Mouse (Mus musculus) left cerebral cortex, postnatal 4 days (tissue): ENCODE measurements around the gene Trmt61a. TPM values are rescaled to one million over a fixed set of nuclear protein-coding genes. Genes with fewer than 3 reads are reported as not detected.
"Not testable (repeated sequence)": the region's sequence is repeated elsewhere in the genome, so short reads cannot be mapped to it uniquely, and the experiment has no call there.

Experiments used
- DNase-seq: peaks from one replicate; pipeline ENCODE4 v3.0.0-alpha.2; 2022
- intact Hi-C: fragments of 180-260 bp; cut with DNase I; formaldehyde crosslinking; loops from one replicate; pipeline ENCODE4 v1.15.1; 2025
- total RNA-seq, 2 experiments: library from RNA; stranded (reverse); gene quantifications; 2 replicates each; pipeline ENCODE4 v1.2.3; 2021

The Trmt61a gene
- 10 to 100 TPM; 21.3 to 22.0 TPM for total RNA-seq

DNA sequence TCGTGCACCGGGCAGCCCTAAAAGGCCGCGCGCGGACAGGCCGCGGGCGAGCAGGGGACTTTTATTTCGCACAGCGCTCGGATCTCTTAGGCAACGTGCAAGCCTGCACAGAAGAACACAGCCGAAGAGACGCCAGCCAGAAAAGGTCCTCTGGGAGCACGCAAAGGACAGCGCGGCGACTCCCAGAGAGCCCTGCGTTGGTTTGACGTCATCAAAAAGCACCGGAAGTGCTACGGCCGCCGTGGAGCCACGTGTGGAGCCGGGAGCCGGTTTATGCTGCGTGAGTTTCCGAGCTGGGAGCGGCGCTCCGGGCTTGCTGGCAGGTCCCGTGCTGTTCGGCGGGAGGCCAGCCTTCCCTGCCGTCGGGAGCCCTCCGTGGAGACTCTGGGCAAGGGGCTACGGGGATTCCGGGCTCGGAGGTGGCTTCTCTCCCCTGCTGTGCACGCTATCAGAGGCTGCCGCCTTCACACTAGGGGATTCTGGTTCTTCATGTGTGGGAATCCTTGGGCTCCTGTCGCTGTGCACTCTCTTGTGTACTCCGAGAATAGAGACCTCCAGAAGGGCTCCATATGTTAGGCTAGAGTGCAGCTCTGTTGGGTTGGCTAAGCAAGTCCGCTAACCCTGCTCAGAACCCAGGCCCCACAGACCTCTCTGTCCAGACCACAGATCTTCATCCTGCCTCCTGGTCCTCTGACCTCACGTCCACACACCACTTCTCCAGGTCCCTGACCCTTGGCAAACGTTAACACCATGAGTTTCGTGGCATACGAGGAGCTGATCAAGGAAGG is at the start of gene Trmt61a:
Trmt61a (plus strand) TSS at position 224 of the 788 bp plus-strand sequence.
- peak; percentile 93 for DNase-seq
- intact Hi-C loops, result no loop called here

- DNase-seq, result peak; percentile 74
- intact Hi-C loops, result no loop called here
Measured at GRCm38 (mm10) chr12:111648061-111648645, 29.8 kb upstream of the Trmt61a start.

DNA sequence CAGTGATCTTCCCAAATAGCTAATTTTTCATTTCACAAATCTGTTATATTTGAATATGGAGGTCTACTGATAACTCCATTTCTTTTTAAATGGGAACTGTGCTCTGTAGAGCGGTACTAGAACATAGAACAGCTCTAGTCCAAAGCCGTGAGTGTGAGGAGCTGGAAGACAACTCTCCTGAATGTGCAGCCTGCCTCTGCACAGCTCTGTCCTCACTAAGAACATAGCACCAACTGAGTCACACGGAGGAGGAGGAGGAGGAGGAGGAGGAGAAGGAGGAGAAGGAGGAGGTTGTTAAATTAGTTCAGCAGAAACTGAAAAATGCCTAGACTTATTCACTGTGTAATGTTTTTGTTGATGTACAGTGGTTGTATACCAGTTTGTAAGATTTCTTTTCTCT is 25.0 kb upstream of the Trmt61a start:
- intact Hi-C loops, result no loop called here
- no peak for DNase-seq

DNA sequence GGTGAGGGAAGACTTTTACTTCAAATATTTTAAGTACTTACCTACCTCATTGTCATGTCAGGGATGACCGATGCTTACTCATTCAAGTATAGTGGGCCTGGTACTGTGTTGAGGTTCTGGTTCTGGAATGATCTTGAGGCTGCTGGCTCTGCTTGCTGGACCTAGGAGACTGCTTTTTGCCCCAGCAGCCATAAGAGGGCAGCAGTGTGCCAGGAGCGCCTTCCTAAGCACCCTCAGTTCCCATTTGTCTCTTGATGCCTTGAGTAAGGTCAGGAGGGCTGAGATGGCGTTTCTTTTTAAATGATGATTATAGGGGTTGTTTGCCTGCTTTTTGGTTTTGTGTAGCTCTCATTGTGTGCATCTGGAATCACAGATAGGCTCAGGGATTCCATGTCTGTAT is 24.5 kb upstream of the Trmt61a start:
- intact Hi-C loops, result no loop called here
- peak; percentile 72 for DNase-seq

DNA sequence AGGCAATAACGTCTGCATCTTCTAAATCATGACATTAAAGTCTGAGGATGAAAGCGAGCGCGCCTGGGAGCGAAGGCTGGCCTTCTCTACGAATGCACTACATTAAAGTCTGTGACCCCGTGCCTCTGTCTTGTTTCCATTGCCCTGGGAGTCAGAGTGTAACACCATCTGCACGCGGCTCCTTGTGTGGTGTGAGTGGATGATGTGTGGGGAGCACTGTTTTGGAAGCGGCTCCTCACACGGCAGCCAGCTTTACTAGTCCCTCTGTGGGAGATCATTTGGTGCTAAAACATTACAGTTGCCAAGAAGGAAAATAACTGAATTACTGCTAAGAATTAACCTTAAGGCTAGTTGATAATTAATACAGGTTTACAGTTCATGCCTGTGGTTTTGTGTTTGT is 22.2 kb upstream of the Trmt61a start:
- DNase-seq, result no peak
- intact Hi-C loops, result loop anchor here (5.0 kb wide), 1 partner anchor 52 kb away; no protein-coding TSS in a partner anchor

GRCm38 (mm10) chr12:111659331-111659730 is 18.6 kb upstream of the Trmt61a start:
- intact Hi-C loops, result loop anchor here (5.0 kb wide), 1 partner anchor 48 kb away; no protein-coding TSS in a partner anchor
- no peak for DNase-seq

DNA sequence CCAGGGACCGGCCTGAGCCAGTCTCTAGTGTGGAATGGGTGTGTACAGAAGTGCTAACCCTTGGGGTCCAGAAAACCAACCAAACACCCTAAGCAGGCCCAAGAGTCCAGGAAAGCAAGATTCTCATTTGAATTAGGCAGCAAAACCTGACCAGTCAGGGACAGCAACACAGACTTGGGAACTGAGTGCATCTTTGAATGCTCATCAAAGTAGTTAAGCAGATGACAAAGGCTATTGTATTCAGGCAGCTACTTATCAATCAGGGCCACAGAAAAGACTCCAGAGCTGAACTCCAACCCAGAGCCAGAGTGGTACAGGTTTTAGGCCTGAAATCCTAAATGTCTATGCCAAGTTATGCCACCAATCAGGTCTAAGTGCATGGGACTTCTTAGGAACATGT is 17.3 kb upstream of the Trmt61a start:
- intact Hi-C loops, result no loop called here

DNA sequence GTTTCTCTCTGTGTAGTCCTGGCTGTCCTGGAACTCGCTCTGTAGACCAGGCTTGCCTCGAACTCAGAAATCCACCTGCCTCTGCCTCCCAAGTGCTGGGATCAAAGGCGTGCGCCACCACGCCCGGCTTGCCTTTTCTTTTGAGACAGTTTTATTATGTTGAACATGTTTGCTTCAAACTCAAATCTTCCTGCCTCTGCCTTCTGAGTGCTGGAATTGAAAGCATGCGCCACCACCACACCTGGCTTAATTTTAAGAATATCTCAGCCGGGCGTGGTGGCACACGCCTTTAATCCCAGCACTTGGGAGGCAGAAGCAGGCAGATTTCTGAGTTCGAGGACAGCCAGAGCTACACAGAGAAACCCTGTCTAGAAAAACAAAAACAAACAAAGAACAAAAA is 16.4 kb upstream of the Trmt61a start:
- DNase-seq, intact Hi-C loops: not testable (repeated sequence)

More for the DNA sequence above, 17.3 kb upstream of the Trmt61a start:
- DNase-seq, result no peak

- DNase-seq, result no peak
- intact Hi-C loops, result no loop called here
Measured at GRCm38 (mm10) chr12:111663228-111664143, 14.4 kb upstream of the Trmt61a start.

DNA sequence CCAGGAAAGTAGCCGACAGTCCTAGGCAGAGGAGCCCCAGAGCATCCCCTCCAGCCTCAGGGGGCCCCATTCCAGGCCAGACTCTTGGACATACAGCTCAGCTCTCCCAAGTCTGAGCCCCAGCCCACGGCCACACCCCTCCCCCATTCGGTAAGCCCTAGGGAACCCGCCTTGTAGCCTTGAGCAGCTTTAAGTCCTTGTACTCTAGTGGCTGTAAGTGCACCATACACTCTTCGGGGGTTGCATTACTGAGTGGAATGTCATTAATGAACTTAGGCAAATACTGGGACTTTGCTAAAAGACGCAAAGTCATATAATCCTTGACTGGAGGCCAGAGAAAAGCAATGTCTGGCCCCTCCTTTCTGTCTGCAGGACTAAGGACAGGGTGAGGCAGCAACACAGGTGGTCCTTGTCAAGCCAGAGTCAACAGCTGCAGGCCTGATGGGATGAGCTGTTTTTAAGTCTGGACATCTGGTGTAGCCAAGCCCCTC is 13.7 kb upstream of the Trmt61a start:
- DNase-seq, result peak; percentile 46
- intact Hi-C loops, result no loop called here

DNA sequence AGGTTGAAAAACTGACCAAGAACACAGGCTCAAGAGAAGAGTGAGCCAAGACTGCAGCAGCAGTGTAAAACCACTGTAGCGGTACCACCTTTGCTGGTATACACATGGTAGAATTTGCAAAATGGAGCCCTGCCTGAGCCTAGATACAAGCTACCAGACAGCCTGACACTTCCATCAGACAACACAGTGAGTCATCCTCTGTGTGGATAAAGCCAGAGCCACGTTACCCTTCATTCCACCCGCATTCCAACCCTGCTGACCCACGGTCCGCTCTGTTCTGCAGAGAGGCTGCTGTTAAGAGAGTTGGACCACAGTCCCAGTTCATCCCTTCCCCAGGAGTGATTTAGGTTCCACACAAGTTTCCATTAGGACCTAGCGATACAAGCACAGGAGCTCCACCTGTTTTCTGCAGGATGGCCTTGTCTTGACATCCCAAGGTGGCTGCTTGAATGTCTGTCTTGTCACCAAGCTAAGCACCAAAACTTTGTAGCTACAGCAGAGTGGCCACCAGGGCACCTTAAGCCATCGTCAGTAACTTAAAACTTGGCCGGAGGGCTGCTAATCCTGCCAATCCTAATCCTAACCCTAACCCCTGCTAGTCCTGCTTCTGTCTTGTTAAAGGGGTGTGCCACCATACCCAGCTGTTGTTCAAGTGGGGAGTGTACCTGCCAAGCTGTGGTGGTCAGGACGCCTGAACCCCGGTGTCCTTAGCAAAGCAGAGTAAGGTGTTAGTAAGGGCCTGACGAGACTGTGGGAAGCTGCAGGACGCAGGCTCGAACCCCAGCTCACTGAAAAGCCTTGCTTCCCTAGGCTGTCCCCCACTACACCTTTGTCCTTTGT is 12.6 kb upstream of the Trmt61a start:
- DNase-seq, result no peak
- intact Hi-C loops, result loop anchor here (5.0 kb wide), 2 partner anchors 37 to 67 kb away; no protein-coding TSS in a partner anchor

GRCm38 (mm10) chr12:111666380-111666779 is 11.5 kb upstream of the Trmt61a start:
- no peak for DNase-seq
- intact Hi-C loops, result loop anchor here (5.0 kb wide), 2 partner anchors 36 to 66 kb away; no protein-coding TSS in a partner anchor

DNA sequence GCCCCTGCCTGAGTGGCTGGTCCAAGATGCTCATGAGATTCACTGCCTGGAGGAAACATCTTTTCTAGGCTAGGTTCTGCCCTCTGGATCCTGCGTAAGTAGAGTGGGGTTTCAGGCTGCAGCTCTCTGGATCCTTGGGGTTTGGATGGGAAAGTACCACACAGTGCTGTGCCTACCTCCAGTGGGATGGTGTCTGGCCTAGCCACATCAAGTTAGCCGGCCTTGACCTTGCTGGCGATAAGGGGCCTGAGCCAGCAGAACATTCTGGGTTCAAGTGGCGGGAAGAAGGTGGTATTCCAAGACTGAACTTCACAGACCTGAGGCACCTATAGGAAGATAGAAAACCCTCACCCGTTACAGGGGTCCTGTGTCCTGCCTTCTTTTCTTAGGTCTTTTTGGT is 10.5 kb upstream of the Trmt61a start:
- no peak for DNase-seq
- intact Hi-C loops, result loop anchor here (5.0 kb wide), 2 partner anchors 35 to 65 kb away; no protein-coding TSS in a partner anchor

DNA sequence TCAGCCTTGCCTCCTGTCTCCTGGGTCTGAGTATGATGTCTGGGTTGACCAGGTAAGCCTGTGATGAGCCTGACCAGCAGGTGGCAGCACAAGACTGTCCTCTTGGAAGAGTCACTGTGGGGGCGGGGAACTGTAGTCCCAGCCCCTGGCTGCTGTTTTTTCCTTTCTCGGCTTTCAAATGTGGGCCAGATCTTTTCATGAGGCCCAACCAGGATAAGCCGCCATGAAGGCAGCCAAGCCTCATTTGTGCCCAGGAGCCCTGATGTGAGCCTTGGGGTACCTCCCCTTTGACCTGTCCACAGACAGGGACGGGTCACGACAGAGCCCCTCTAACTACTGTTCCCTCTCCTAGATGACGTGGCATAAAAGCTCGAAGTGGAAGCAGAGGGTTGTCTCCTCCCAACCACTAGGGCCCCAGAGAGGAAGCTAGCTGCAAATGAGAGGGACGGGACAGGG is 9.4 kb upstream of the Trmt61a start:
- DNase-seq, result peak; percentile 98
- intact Hi-C loops, result loop anchor here (5.0 kb wide), 2 partner anchors 34 to 64 kb away; no protein-coding TSS in a partner anchor

DNA sequence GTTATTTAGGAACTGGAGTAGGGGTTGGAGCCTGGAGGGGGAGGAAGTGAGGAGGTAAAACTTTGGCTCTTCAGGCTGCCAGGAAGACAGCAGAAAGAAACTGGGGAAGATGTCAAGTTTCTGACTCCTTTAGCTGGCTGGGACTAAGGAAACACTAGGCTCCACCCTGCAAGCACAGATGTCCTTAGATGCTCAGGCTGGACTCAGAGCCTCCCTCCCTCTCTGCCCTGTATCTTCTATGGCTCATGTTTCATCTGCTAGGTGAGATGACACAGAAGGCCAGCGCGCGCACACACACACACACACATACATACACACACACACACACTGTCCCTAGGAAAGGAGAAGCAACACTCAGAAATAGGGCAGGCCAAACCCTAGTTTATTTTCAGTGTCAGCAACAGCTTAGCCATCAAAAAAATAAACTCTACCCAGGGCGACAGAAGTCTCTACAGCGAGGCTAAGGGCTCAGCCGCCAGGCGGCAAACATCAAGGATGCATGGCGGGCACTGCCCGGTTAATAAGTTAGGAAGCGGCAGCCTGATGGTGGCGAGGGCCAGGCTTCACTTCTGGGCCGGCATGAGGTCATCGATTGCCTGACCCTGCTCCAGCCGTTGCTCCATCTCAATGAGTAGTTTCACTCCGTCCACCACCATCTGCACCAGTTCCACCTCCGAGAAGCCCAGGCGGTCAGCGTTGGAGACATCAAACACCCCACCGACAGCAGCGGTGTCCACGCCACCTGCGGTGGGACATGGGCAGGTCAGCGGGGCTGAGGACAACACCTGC is 8.7 kb upstream of the Trmt61a start:
- DNase-seq, result no peak
- intact Hi-C loops, result loop anchor here (5.0 kb wide), 2 partner anchors 33 to 63 kb away; no protein-coding TSS in a partner anchor

GRCm38 (mm10) chr12:111669961-111670360 is 7.9 kb upstream of the Trmt61a start:
- DNase-seq, result no peak
- intact Hi-C loops, result loop anchor here (5.0 kb wide), 2 partner anchors 32 to 62 kb away; no protein-coding TSS in a partner anchor

GRCm38 (mm10) chr12:111670371-111670971 is 7.4 kb upstream of the Trmt61a start:
- intact Hi-C loops, result no loop called here
- DNase-seq, result peak; percentile 63

- intact Hi-C loops, result no loop called here
- DNase-seq, result no peak
Measured at GRCm38 (mm10) chr12:111670976-111671375, 6.9 kb upstream of the Trmt61a start.
